Mouse (Mus musculus) CH12.LX (cell line): ENCODE data around the gene Gpr50. TPM values are rescaled to one million over a fixed set of nuclear protein-coding genes. Genes with fewer than 3 reads are reported as not detected.

Experiments
- DNase-seq: peaks from one replicate; pipeline ENCODE4 v3.0.0-alpha.2; 2013; ENCODE audit errors: extremely low read depth
- H3K27ac ChIP-seq: 2 replicates; pipeline ENCODE4 v1.5.1; 2012; ENCODE audit warnings: low read depth, mild to moderate bottlenecking, control low read depth, moderate library complexity; ENCODE audit not compliant: insufficient read depth
- H3K27me3 ChIP-seq: replicated peaks from 2 replicates; pipeline ENCODE3; 2012; ENCODE audit warnings: inconsistent platforms
- H3K36me3 ChIP-seq, 2 experiments: replicated peaks in 1 of 2; 2 replicates each; pipeline versions ENCODE3 to v1.6.1; 2012; ENCODE audit warnings: inconsistent platforms in 1 of 2, low read length in 1 of 2, mild to moderate bottlenecking in 1 of 2, mixed read lengths in 1 of 2, moderate library complexity in 1 of 2; ENCODE audit not compliant: control insufficient read depth in 1 of 2, insufficient read depth in 1 of 2
- H3K4me1 ChIP-seq, 2 experiments: 2 replicates each; pipeline ENCODE4 v1.6.1; 2012; ENCODE audit warnings: inconsistent platforms in 1 of 2, moderate library complexity in 1 of 2; ENCODE audit not compliant: insufficient read depth in 2 of 2, control insufficient read depth in 1 of 2
- H3K4me2 ChIP-seq: 2 replicates; pipeline ENCODE4 v1.6.1; 2012; ENCODE audit warnings: low read depth, mild to moderate bottlenecking, control low read depth; ENCODE audit not compliant: poor library complexity, insufficient read depth, severe bottlenecking
- H3K4me3 ChIP-seq, 3 experiments: fragments of 150-350 bp in 1 of 3; sonication (generic) in 1 of 3; replicated peaks in 1 of 3; 2 replicates each; pipeline versions ENCODE3 to v1.5.1; 2011 to 2012; ENCODE audit warnings: low read depth in 2 of 3, low read length in 2 of 3, mild to moderate bottlenecking in 2 of 3, moderate library complexity in 2 of 3, control low read depth in 1 of 3, improper control_type of control experiment in 1 of 3, inconsistent platforms in 1 of 3, mixed read lengths in 1 of 3; ENCODE audit not compliant: poor library complexity in 1 of 3
- H3K79me2 ChIP-seq: replicated peaks from 2 replicates; pipeline ENCODE4 v1.6.1; 2012; ENCODE audit warnings: mild to moderate bottlenecking, moderate library complexity; ENCODE audit not compliant: control insufficient read depth, poor library complexity, insufficient read depth, severe bottlenecking; ENCODE audit errors: extremely low read depth
- H3K9ac ChIP-seq: 2 replicates; pipeline ENCODE4 v1.6.1; 2012; ENCODE audit warnings: low read depth, mild to moderate bottlenecking, control low read depth, moderate library complexity; ENCODE audit not compliant: insufficient read depth
- H3K9me3 ChIP-seq: replicated peaks from 2 replicates; pipeline ENCODE3; 2012; ENCODE audit warnings: low read length, inconsistent platforms, mixed read lengths
- CHD2 ChIP-seq: IDR thresholded peaks from 2 replicates; pipeline ENCODE4 v1.6.1; 2011; ENCODE audit warnings: low read length, improper control_type of control experiment
- CTCF ChIP-seq, 2 experiments: IDR thresholded peaks in 1 of 2; conservative IDR thresholded peaks in 1 of 2; 2 replicates each; pipeline ENCODE4 v1.5.1; 2011 to 2012; ENCODE audit warnings: low read depth in 2 of 2, low read length in 2 of 2, improper control_type of control experiment in 1 of 2, inconsistent platforms in 1 of 2, mild to moderate bottlenecking in 1 of 2, moderate library complexity in 1 of 2
- ELF1 ChIP-seq: IDR thresholded peaks from 2 replicates; pipeline ENCODE4 v1.6.1; 2014; ENCODE audit warnings: low read depth, mild to moderate bottlenecking, inconsistent platforms, low read length, improper control_type of control experiment
- EP300 ChIP-seq: IDR thresholded peaks from 2 replicates; pipeline ENCODE4 v1.6.1; 2011; ENCODE audit warnings: low read length, improper control_type of control experiment
- HCFC1 ChIP-seq: IDR thresholded peaks from 2 replicates; pipeline ENCODE4 v1.6.1; 2012; ENCODE audit warnings: low read depth, mild to moderate bottlenecking, inconsistent platforms, low read length, improper control_type of control experiment
- JUND ChIP-seq: conservative IDR thresholded peaks from 2 replicates; pipeline ENCODE4 v1.6.1; 2011; ENCODE audit warnings: low read depth, low read length, improper control_type of control experiment
- MAX ChIP-seq: IDR thresholded peaks from 2 replicates; pipeline ENCODE4 v1.6.1; 2011; ENCODE audit warnings: low read length, improper control_type of control experiment
- MAZ ChIP-seq: IDR thresholded peaks from 2 replicates; pipeline ENCODE4 v1.6.1; 2012; ENCODE audit warnings: low read depth, mild to moderate bottlenecking, inconsistent platforms, low read length, improper control_type of control experiment, moderate library complexity
- POLR2A ChIP-seq: IDR thresholded peaks from 2 replicates; pipeline ENCODE4 v1.6.1; 2011; ENCODE audit warnings: low read depth, mild to moderate bottlenecking, improper control_type of control experiment, low read length
- POLR2AphosphoS2 ChIP-seq: IDR thresholded peaks from 2 replicates; pipeline ENCODE4 v1.6.1; 2011; ENCODE audit warnings: low read depth, low read length, improper control_type of control experiment
- SIN3A ChIP-seq: IDR thresholded peaks from 2 replicates; pipeline ENCODE4 v1.6.1; 2012; ENCODE audit warnings: low read length, improper control_type of control experiment, inconsistent platforms
- TCF12 ChIP-seq: IDR thresholded peaks from 2 replicates; pipeline ENCODE4 v1.6.1; 2014; ENCODE audit warnings: low read depth, mild to moderate bottlenecking, inconsistent platforms, low read length, improper control_type of control experiment
- ZNF384 ChIP-seq: IDR thresholded peaks from 2 replicates; pipeline ENCODE4 v1.6.1; 2012; ENCODE audit warnings: low read depth, low read length, improper control_type of control experiment, inconsistent platforms
- dilution Hi-C: fragments of 300-500 bp; cut with MboI; formaldehyde crosslinking; loops from 2 replicates; pipeline ENCODE4 v1.14.3; 2020; ENCODE audit warnings: low sequenced_read_pairs; ENCODE audit not compliant: extremely low pct_unique_long_range_greater_than_20kb, extremely low pct_ligation_motif_present
- in situ Hi-C: fragments of 300-500 bp; cut with MboI; formaldehyde crosslinking; loops from 3 replicates; pipeline ENCODE4 v1.14.3; 2019; ENCODE audit warnings: low sequenced_read_pairs, low pct_ligation_motif_present, low pct_unique_long_range_greater_than_20kb, mixed read lengths
- polyA plus RNA-seq: library from polyadenylated mRNA; unstranded; fragments of >175 nt; gene quantifications from 2 replicates; pipeline ENCODE4 v1.2.1, GENCODE M21; 2012; ENCODE audit warnings: low read depth; ENCODE audit not compliant: insufficient read length
- total RNA-seq, 2 experiments: library from RNA; depleted of rRNA; stranded (reverse); fragments of 300-350 nt in 1 of 2; fragments of >200 nt in 1 of 2; gene quantifications; 2 replicates each; pipeline ENCODE4 v1.2.3; 2012 to 2014

Gene Gpr50
- total and polyA plus RNA-seq, 3 experiments, result not detected

- dilution Hi-C loops, result no loop called here
- TF ChIP-seq CHD2, result no peak
- no peak for TF ChIP-seq EP300
- no peak for TF ChIP-seq JUND
- no peak for TF ChIP-seq POLR2AphosphoS2
- no peak for TF ChIP-seq MAZ
- no peak for TF ChIP-seq SIN3A
- no peak for TF ChIP-seq ZNF384
- no peak for TF ChIP-seq MAX
- no peak for TF ChIP-seq CTCF (conservative IDR thresholded peaks at IDR 0.05 in 1 of 2, IDR thresholded peaks at IDR 0.05 in 1 of 2; ENCODE audit: low read depth in 2 of 2, low read length in 2 of 2)
- no peak for TF ChIP-seq POLR2A
- no peak for TF ChIP-seq HCFC1
- no peak for TF ChIP-seq TCF12
- no peak for TF ChIP-seq ELF1
- TF ChIP-seq, all 38 proteins: peak for 0
- H3K27me3 ChIP-seq, result no peaks in the 10 kb centered on the region
- H3K36me3 ChIP-seq, result no peaks in the 10 kb centered on the region
- no peak overlapping the region for H3K4me2 ChIP-seq
- no peaks in the 10 kb centered on the region for H3K79me2 ChIP-seq
- no peaks in the 10 kb centered on the region for H3K4me1 ChIP-seq
- no peak overlapping the region for H3K27ac ChIP-seq
- no peaks in the 10 kb centered on the region for H3K9me3 ChIP-seq
- in situ Hi-C loops, result no loop called here
- no peak overlapping the region for H3K4me3 ChIP-seq
- H3K9ac ChIP-seq, result no peak overlapping the region
- no peak for DNase-seq
These were observed 37.5 kb downstream of the Gpr50 start for GRCm38 (mm10) chrX:71700817-71701469.

Other genes starting within 250 kb of the Gpr50 start
- 8.8 and 9.9 TPM in 2 replicates for gene Cd99l2, start 170.8 kb upstream of the Gpr50 start, total RNA-seq (2012; rRNA removed)
- gene Cd99l2, start 170.8 kb upstream of the Gpr50 start, total RNA-seq (2014; rRNA removed), result 10.4 and 11.0 TPM in 2 replicates
- 13.7 and 14.5 TPM in 2 replicates for gene Cd99l2, start 170.8 kb upstream of the Gpr50 start, polyA plus RNA-seq
- 26.5 and 31.9 TPM in 2 replicates for gene Hmgb3, start 107.7 kb upstream of the Gpr50 start, total RNA-seq (2012; rRNA removed)
- 40.6 and 47.3 TPM in 2 replicates for gene Hmgb3, start 107.7 kb upstream of the Gpr50 start, total RNA-seq (2014; rRNA removed)
- 56.2 and 59.1 TPM in 2 replicates for gene Hmgb3, start 107.7 kb upstream of the Gpr50 start, polyA plus RNA-seq
- 4.1 and 5.2 TPM in 2 replicates for gene Vma21, start 152.3 kb downstream of the Gpr50 start, total RNA-seq (2012; rRNA removed)
- gene Vma21, start 152.3 kb downstream of the Gpr50 start, total RNA-seq (2014; rRNA removed), result 26.8 and 27.3 TPM in 2 replicates
- gene Vma21, start 152.3 kb downstream of the Gpr50 start, polyA plus RNA-seq, result 24.8 and 28.6 TPM in 2 replicates